Mouse (Mus musculus) myocyte (in vitro differentiated cells): ENCODE measurements at regions not wholly inside any gene's neighbourhood (a gene's known extent, or its start where the extent isn't known, plus 50 kb on each side); places are given as distances from the start of the nearest gene placed in this dataset.
A peak's percentile ranks its signal among the peaks of the same experiment; 100 is the strongest.

Source experiments
- CEBPB ChIP-seq: IDR thresholded peaks from 2 replicates; pipeline ENCODE4 v1.6.1; 2011; ENCODE audit warnings: mild to moderate bottlenecking, moderate library complexity; ENCODE audit not compliant: poor library complexity, insufficient read depth, severe bottlenecking
- E2F4 ChIP-seq: IDR thresholded peaks from one replicate; pipeline ENCODE4 v1.6.1; 2011; ENCODE audit warnings: mild to moderate bottlenecking, control low read depth, moderate library complexity; ENCODE audit not compliant: insufficient read depth
- MAX ChIP-seq: IDR thresholded peaks from one replicate; pipeline ENCODE4 v1.6.1; 2011; ENCODE audit warnings: low read depth, mild to moderate bottlenecking, control low read depth
- MYOD1 ChIP-seq, 3 experiments: IDR thresholded peaks; one replicate each; pipeline ENCODE4 v1.6.1; 2011; ENCODE audit warnings: control low read depth in 2 of 3, low read depth in 2 of 3, mild to moderate bottlenecking in 2 of 3, moderate library complexity in 1 of 3; ENCODE audit not compliant: insufficient read length in 2 of 3, control insufficient read depth in 1 of 3
- POLR2A ChIP-seq: IDR thresholded peaks from one replicate; pipeline ENCODE4 v1.6.1; 2011; ENCODE audit warnings: low read depth, mild to moderate bottlenecking, control low read depth, moderate library complexity; ENCODE audit not compliant: insufficient read length
- REST ChIP-seq: IDR thresholded peaks from one replicate; pipeline ENCODE4 v1.6.1; 2011; ENCODE audit warnings: mild to moderate bottlenecking, control low read depth, moderate library complexity; ENCODE audit not compliant: insufficient read depth, insufficient read length
- SRF ChIP-seq: IDR thresholded peaks from one replicate; pipeline ENCODE4 v1.6.1; 2011; ENCODE audit warnings: low read depth; ENCODE audit not compliant: control insufficient read depth, insufficient read length
- TCF3 ChIP-seq: IDR thresholded peaks from one replicate; pipeline ENCODE4 v1.6.1; 2011; ENCODE audit warnings: low read depth, control low read depth; ENCODE audit not compliant: insufficient read length
- USF1 ChIP-seq: IDR thresholded peaks from one replicate; pipeline ENCODE4 v1.6.1; 2011; ENCODE audit warnings: low read depth, mild to moderate bottlenecking, control low read depth, moderate library complexity

- TF ChIP-seq USF1 (no peak), SRF (no peak), E2F4 (no peak), MAX (no peak), REST (peak; percentile 82), CEBPB (no peak), POLR2A (no peak), TCF3 (no peak), MYOD1 (IDR thresholded peaks at IDR 0.05; ENCODE audit: control insufficient read depth in 1 of 3, insufficient read length in 2 of 3, low read depth in 2 of 3) (no peak)
Measured at GRCm38 (mm10) chr4:140358103-140358502, 111.5 kb upstream of the Igsf21 start.
